Mouse (Mus musculus): ENCODE measurements at regions not wholly inside any gene's neighbourhood (a gene's known extent, or its start where the extent isn't known, plus 50 kb on each side); places are given as distances from the start of the nearest gene placed in this dataset.

- DNase-seq: no peak
Observed at GRCm38 (mm10) chr16:95196141-95196540, 61.2 kb upstream of the Kcnj15 start.

DNA sequence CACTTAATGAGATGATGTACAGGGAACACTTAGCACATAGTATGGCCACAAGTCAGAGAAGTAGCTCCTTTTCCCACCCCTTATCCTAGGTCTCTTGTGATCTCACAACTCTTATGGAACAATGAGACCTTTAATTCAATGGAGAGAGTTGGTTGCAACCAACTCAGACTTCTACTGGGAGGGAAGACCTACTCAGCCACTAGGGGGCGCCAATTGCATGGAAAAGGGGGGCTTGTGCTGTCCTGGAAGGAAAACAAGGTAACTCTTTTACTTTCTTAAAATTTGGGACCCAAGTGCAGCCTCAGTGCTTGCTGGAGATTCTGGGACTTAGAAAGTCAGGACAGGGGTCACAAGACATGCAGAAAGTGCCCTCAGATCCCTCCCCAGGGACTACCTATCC lies 60.7 kb upstream of the Kcnj15 start:
- DNase-seq: peak; percentile 67 to 69

GRCm38 (mm10) chr16:95198795-95199563 lies 58.4 kb upstream of the Kcnj15 start:
- DNase-seq: no peak

GRCm38 (mm10) chr16:95202126-95202883 lies 55.1 kb upstream of the Kcnj15 start:
- peak in 1 of 2 experiments; percentile 22 for DNase-seq

GRCm38 (mm10) chr16:95203026-95203425 lies 54.3 kb upstream of the Kcnj15 start:
- peak; percentile 60 to 69 for DNase-seq

DNA sequence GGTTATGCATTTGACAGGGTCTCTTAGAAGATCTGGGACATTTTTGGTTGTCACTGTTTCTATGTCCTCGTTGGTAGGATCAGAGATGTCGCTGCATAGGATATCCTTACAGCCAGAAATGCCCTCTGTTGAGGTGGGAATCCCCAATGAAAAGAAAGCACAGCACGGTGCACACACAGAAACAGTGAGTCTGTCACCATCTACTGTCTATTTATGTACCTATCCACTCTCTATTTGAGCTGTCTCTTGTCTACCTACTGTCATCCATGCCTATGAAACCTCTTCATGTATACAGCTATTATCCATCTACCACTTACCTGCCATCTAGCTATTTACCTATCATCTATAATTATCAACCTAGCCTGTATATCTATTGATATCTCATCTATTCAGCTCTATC lies 53.6 kb upstream of the Kcnj15 start:
- no peak for DNase-seq

- DNase-seq: no peak
Observed at GRCm38 (mm10) chr16:95204507-95204906, 52.9 kb upstream of the Kcnj15 start.

GRCm38 (mm10) chr16:95206445-95206844 lies 50.9 kb upstream of the Kcnj15 start:
- DNase-seq: no peak

DNA sequence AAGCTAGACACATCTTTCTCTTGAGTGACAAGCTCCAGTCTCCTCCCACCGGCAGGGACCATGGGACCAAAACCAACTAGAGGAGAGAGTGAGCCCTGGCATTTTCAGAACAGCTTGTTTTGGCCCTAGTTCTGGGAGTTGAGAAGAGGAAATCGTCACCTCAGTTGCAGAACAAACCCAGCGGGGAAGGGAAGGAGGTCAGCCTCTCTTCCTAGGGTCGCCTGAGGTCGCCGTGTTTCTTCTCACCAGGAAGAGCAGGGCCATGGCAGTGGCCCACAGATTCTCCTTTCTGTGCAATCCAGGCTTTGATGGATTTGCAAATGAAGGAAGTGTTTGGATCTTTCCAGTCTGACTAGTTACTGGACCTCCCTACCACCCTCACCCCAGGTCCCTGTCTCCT lies 49.8 kb upstream of the Kcnj15 start:
- DNase-seq: no peak

Measured in cerebellum, postnatal 36 days (tissue).